Mouse (Mus musculus): ENCODE measurements around the gene Dcaf8. TPM values are rescaled to one million over a fixed set of nuclear protein-coding genes. Genes with fewer than 3 reads are reported as not detected.

The Dcaf8 gene
- polyA plus RNA-seq, 1 experiment, result 103 TPM

- H3K4me1 ChIP-seq (ENCODE audit: control insufficient read depth, insufficient read depth, low read length), result peaks cover 17% of the 10 kb centered on the region
- H3K27me3 ChIP-seq (ENCODE audit: control insufficient read depth, insufficient read depth, low read length, poor library complexity, severe bottlenecking), result no peaks in the 10 kb centered on the region
- no peaks in the 10 kb centered on the region for H3K9me3 ChIP-seq (replicated peaks; ENCODE audit: control insufficient read depth, insufficient read depth, low read length, poor library complexity, severe bottlenecking)
- H3K36me3 ChIP-seq (ENCODE audit: control insufficient read depth, insufficient read depth, low read length, poor library complexity, severe bottlenecking), result 0 out of 2 replicates have a peak, but pooled peaks cover 3% of the 10 kb centered on the region
- H3K9ac ChIP-seq (ENCODE audit: low read depth, poor library complexity, severe bottlenecking), result no peak overlapping the region
- no peak overlapping the region for H3K27ac ChIP-seq (ENCODE audit: insufficient read depth, low read length)
- TF ChIP-seq EP300 (IDR thresholded peaks at IDR 0.05; ENCODE audit: insufficient read depth, low read depth, low read length), result no peak
- no peak for TF ChIP-seq CTCF (IDR thresholded peaks at IDR 0.05; ENCODE audit: low read depth, low read length)
- no peak for TF ChIP-seq POLR2A (IDR thresholded peaks at IDR 0.05; ENCODE audit: insufficient read depth, low read length)
- H3K4me3 ChIP-seq (ENCODE audit: low read depth, low read length), result no peak overlapping the region
Observed at GRCm38 (mm10) chr1:172203566-172203965, 55.7 kb downstream of the Dcaf8 start.

GRCm38 (mm10) chr1:172204033-172204813 lies 56.3 kb downstream of the Dcaf8 start:
- H3K4me3 ChIP-seq (ENCODE audit: low read depth, low read length), result no peak overlapping the region
- H3K27ac ChIP-seq (ENCODE audit: insufficient read depth, low read length), result no peak overlapping the region
- no peaks in the 10 kb centered on the region for H3K9me3 ChIP-seq (replicated peaks; ENCODE audit: control insufficient read depth, insufficient read depth, low read length, poor library complexity, severe bottlenecking)
- H3K9ac ChIP-seq (ENCODE audit: low read depth, poor library complexity, severe bottlenecking), result no peak overlapping the region
- no peaks in the 10 kb centered on the region for H3K27me3 ChIP-seq (ENCODE audit: control insufficient read depth, insufficient read depth, low read length, poor library complexity, severe bottlenecking)
- peaks cover 17% of the 10 kb centered on the region for H3K4me1 ChIP-seq (ENCODE audit: control insufficient read depth, insufficient read depth, low read length)
- H3K36me3 ChIP-seq (ENCODE audit: control insufficient read depth, insufficient read depth, low read length, poor library complexity, severe bottlenecking), result 0 out of 2 replicates have a peak, but pooled peaks cover 2% of the 10 kb centered on the region
- TF ChIP-seq EP300 (IDR thresholded peaks at IDR 0.05; ENCODE audit: insufficient read depth, low read depth, low read length) (no peak), CTCF (IDR thresholded peaks at IDR 0.05; ENCODE audit: low read depth, low read length) (no peak), POLR2A (IDR thresholded peaks at IDR 0.05; ENCODE audit: insufficient read depth, low read length) (no peak)

- no peak for TF ChIP-seq CTCF (IDR thresholded peaks at IDR 0.05; ENCODE audit: low read depth, low read length)
- Histone ChIP-seq H3K27ac (ENCODE audit: insufficient read depth, low read length) (no peak overlapping the region), H3K27me3 (ENCODE audit: control insufficient read depth, insufficient read depth, low read length, poor library complexity, severe bottlenecking) (no peaks in the 10 kb centered on the region), H3K9ac (ENCODE audit: low read depth, poor library complexity, severe bottlenecking) (no peak overlapping the region), H3K4me3 (ENCODE audit: low read depth, low read length) (no peak overlapping the region), H3K4me1 (ENCODE audit: control insufficient read depth, insufficient read depth, low read length) (peaks cover 17% of the 10 kb centered on the region), H3K9me3 (replicated peaks; ENCODE audit: control insufficient read depth, insufficient read depth, low read length, poor library complexity, severe bottlenecking) (no peaks in the 10 kb centered on the region), H3K36me3 (ENCODE audit: control insufficient read depth, insufficient read depth, low read length, poor library complexity, severe bottlenecking) (no peaks in the 10 kb centered on the region)
Observed at GRCm38 (mm10) chr1:172204814-172205740, 57.2 kb downstream of the Dcaf8 start.

GRCm38 (mm10) chr1:172205741-172206087 lies 57.8 kb downstream of the Dcaf8 start:
- Histone ChIP-seq H3K4me1 (ENCODE audit: control insufficient read depth, insufficient read depth, low read length) (peaks cover 17% of the 10 kb centered on the region), H3K9ac (ENCODE audit: low read depth, poor library complexity, severe bottlenecking) (peak overlapping the region; percentile 64; the same call in 1 of the 2 replicates), H3K9me3 (replicated peaks; ENCODE audit: control insufficient read depth, insufficient read depth, low read length, poor library complexity, severe bottlenecking) (no peaks in the 10 kb centered on the region), H3K4me3 (ENCODE audit: low read depth, low read length) (no peak overlapping the region), H3K36me3 (ENCODE audit: control insufficient read depth, insufficient read depth, low read length, poor library complexity, severe bottlenecking) (no peaks in the 10 kb centered on the region), H3K27ac (ENCODE audit: insufficient read depth, low read length) (no peak overlapping the region), H3K27me3 (ENCODE audit: control insufficient read depth, insufficient read depth, low read length, poor library complexity, severe bottlenecking) (no peaks in the 10 kb centered on the region)
- TF ChIP-seq CTCF (IDR thresholded peaks at IDR 0.05; ENCODE audit: low read depth, low read length) (no peak), POLR2A (IDR thresholded peaks at IDR 0.05; ENCODE audit: insufficient read depth, low read length) (no peak), EP300 (IDR thresholded peaks at IDR 0.05; ENCODE audit: insufficient read depth, low read depth, low read length) (no peak)

DNA sequence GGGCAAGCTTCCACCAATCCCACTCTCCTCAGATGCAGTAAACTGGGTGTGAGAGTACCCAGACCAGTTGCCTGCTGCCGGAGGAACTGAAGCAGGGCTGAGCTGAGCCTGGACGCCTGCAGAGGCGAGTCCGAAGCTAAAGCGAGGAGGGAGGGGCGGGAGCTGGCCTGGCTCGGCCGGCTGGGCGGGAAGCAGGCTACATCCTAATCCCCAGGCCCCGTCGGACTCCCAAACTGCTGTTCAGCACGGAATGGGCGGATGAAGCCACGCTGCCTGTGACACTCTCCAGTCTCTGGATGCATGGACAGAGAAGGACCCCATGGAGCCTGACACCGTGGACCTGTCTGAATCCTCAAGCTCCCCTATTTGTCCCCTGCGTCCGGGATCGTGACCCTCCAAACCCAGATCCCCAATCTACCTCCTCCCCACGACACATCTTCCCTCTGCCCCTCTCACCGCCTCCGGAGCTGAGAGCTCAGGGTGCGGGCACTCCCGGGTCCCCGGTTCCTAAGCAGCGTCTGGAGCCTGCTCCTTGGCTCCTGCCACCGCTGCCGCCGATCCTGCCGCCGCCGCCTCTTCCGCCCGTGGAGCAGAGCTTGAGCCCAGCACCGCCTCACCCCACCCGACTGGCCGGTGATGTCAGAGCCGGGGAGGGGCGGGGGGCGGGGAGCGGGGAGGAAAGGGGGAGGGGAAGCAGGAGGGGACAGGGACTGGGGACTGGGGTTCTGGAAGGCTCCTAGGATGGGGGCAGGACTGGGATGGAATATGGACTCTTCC lies 58.4 kb downstream of the Dcaf8 start, which contains the start of gene Pea15a:
Gene Pea15a (minus strand): TSS at position 664 of the 777 bp plus-strand sequence.
- Histone ChIP-seq H3K36me3 (ENCODE audit: control insufficient read depth, insufficient read depth, low read length, poor library complexity, severe bottlenecking) (no peaks in the 10 kb centered on the region), H3K27ac (ENCODE audit: insufficient read depth, low read length) (no peak within 1 kb of the TSS), H3K4me1 (ENCODE audit: control insufficient read depth, insufficient read depth, low read length) (peaks cover 17% of the 10 kb centered on the region), H3K4me3 (ENCODE audit: low read depth, low read length) (peak within 1 kb of the TSS; percentile 84), H3K9ac (ENCODE audit: low read depth, poor library complexity, severe bottlenecking) (peak within 1 kb of the TSS; percentile 64), H3K27me3 (ENCODE audit: control insufficient read depth, insufficient read depth, low read length, poor library complexity, severe bottlenecking) (no peaks in the 10 kb centered on the region), H3K9me3 (replicated peaks; ENCODE audit: control insufficient read depth, insufficient read depth, low read length, poor library complexity, severe bottlenecking) (no peaks in the 10 kb centered on the region)
- TF ChIP-seq EP300 (IDR thresholded peaks at IDR 0.05; ENCODE audit: insufficient read depth, low read depth, low read length) (no peak), CTCF (IDR thresholded peaks at IDR 0.05; ENCODE audit: low read depth, low read length) (no peak), POLR2A (IDR thresholded peaks at IDR 0.05; ENCODE audit: insufficient read depth, low read length) (no peak)
